Mouse (Mus musculus): ENCODE measurements at regions not wholly inside any gene's neighbourhood (a gene's known extent, or its start where the extent isn't known, plus 50 kb on each side); places are given as distances from the start of the nearest gene placed in this dataset.

DNA sequence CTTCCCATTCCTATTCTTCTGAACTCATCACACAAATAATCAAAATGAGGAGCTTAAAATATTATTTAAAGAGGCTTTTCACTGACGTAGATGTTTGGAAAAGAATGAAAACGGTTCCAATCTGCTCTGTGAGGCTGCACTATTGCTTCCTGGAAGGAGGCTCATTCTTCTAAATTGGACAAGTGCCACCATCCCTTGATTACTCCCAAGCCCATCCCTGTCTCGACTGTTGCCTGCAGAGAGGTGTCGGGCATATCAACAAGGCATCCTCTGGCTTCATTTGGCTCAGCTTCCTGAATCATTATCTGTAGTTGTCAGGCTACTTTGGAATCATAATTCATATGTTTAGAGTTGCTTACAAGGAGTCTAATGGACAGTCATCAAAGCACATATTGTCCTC lies 425.3 kb downstream of the Irx1 start:
- Histone ChIP-seq H3K4me2 (ENCODE audit: insufficient read depth, low read depth, poor library complexity, severe bottlenecking) (no peak overlapping the region), H3K36me3 (replicated peaks in 1 of 2; ENCODE audit: control insufficient read depth in 1 of 2, insufficient read depth in 1 of 2, low read length in 1 of 2) (no peaks in the 10 kb centered on the region), H3K4me3 (replicated peaks in 1 of 3; ENCODE audit: low read depth in 2 of 3, low read length in 2 of 3, poor library complexity in 1 of 3) (no peak overlapping the region), H3K4me1 (ENCODE audit: control insufficient read depth in 1 of 2, insufficient read depth in 2 of 2) (no peaks in the 10 kb centered on the region), H3K27ac (ENCODE audit: insufficient read depth, low read depth) (no peak overlapping the region), H3K79me2 (replicated peaks; ENCODE audit: control insufficient read depth, extremely low read depth, insufficient read depth, poor library complexity, severe bottlenecking) (no peaks in the 10 kb centered on the region), H3K9me3 (replicated peaks; ENCODE audit: low read length) (no peaks in the 10 kb centered on the region), H3K27me3 (replicated peaks) (no peaks in the 10 kb centered on the region), H3K9ac (ENCODE audit: insufficient read depth, low read depth) (no peak overlapping the region)
- in situ Hi-C loops (cut with MboI; ENCODE audit: low pct_ligation_motif_present, low pct_unique_long_range_greater_than_20kb, low sequenced_read_pairs) (no loop called here), dilution Hi-C loops (cut with MboI; ENCODE audit: extremely low pct_ligation_motif_present, extremely low pct_unique_long_range_greater_than_20kb, low sequenced_read_pairs) (no loop called here)
- no peak for DNase-seq (ENCODE audit: extremely low read depth)
- no peak for TF ChIP-seq RAD21 (IDR thresholded peaks at IDR 0.05; ENCODE audit: low read depth, low read length)
- no peak for TF ChIP-seq IRF4 (IDR thresholded peaks at IDR 0.05; ENCODE audit: low read depth, low read length)
- TF ChIP-seq HCFC1 (IDR thresholded peaks at IDR 0.05; ENCODE audit: low read depth, low read length), result no peak
- no peak for TF ChIP-seq E2F4 (IDR thresholded peaks at IDR 0.05; ENCODE audit: insufficient replicate concordance, low read depth, low read length)
- TF ChIP-seq USF2 (conservative IDR thresholded peaks at IDR 0.05; ENCODE audit: low read depth, low read length), result no peak
- TF ChIP-seq TCF12 (IDR thresholded peaks at IDR 0.05; ENCODE audit: low read depth, low read length), result no peak
- no peak for TF ChIP-seq MEF2A (IDR thresholded peaks at IDR 0.05; ENCODE audit: borderline replicate concordance, low read depth, low read length)
- TF ChIP-seq POLR2AphosphoS2 (IDR thresholded peaks at IDR 0.05; ENCODE audit: low read depth, low read length), result no peak
- TF ChIP-seq NELFE (IDR thresholded peaks at IDR 0.05; ENCODE audit: low read depth, low read length), result no peak
- no peak for TF ChIP-seq RCOR1 (conservative IDR thresholded peaks at IDR 0.05; ENCODE audit: low read depth, low read length)
- no peak for TF ChIP-seq TBP (conservative IDR thresholded peaks at IDR 0.05; ENCODE audit: low read depth, low read length)
- TF ChIP-seq PAX5 (IDR thresholded peaks at IDR 0.05; ENCODE audit: low read length), result no peak
- no peak for TF ChIP-seq JUN (IDR thresholded peaks at IDR 0.05; ENCODE audit: insufficient read depth, low read depth, low read length)
- no peak for TF ChIP-seq JUND (conservative IDR thresholded peaks at IDR 0.05; ENCODE audit: low read depth, low read length)

DNA sequence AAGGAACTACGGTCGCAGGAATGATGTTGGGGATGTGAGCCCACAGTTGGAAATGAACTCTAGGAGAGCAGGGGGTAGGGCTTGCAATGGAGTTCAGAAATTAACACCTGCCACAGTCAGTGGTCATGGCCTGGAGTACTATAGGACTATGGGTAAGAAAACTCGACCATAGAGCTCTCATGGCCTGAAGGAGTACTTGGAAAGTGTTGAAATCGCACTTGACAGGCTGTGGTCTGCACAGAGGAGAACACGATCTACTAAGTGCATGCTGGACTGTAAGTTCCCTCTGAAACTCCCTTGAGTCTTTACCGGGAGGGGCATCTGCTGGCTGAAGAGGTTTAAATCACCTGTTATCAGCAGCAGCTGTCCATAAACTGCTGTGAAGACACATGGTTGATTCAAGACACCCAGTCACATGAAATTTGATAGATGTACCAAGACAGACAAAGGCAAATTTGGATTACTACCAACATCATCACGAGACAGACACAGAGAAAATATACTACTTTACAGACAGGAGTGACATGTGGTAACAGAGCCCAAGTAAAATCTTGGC lies 430.6 kb downstream of the Irx1 start:
- no peak overlapping the region for H3K9ac ChIP-seq (ENCODE audit: insufficient read depth, low read depth)
- dilution Hi-C loops (cut with MboI; ENCODE audit: extremely low pct_ligation_motif_present, extremely low pct_unique_long_range_greater_than_20kb, low sequenced_read_pairs), result no loop called here
- H3K79me2 ChIP-seq (replicated peaks; ENCODE audit: control insufficient read depth, extremely low read depth, insufficient read depth, poor library complexity, severe bottlenecking), result no peaks in the 10 kb centered on the region
- no peak overlapping the region for H3K27ac ChIP-seq (ENCODE audit: insufficient read depth, low read depth)
- no peaks in the 10 kb centered on the region for H3K9me3 ChIP-seq (replicated peaks; ENCODE audit: low read length)
- H3K4me2 ChIP-seq (ENCODE audit: insufficient read depth, low read depth, poor library complexity, severe bottlenecking), result no peak overlapping the region
- in situ Hi-C loops (cut with MboI; ENCODE audit: low pct_ligation_motif_present, low pct_unique_long_range_greater_than_20kb, low sequenced_read_pairs), result no loop called here
- no peak overlapping the region for H3K4me3 ChIP-seq (replicated peaks in 1 of 3; ENCODE audit: low read depth in 2 of 3, low read length in 2 of 3, poor library complexity in 1 of 3)
- no peak for DNase-seq (ENCODE audit: extremely low read depth)
- peaks cover 0 to 4% of the 10 kb centered on the region in 2 experiments; a peak in 1 of 4 replicates for H3K4me1 ChIP-seq (ENCODE audit: control insufficient read depth in 1 of 2, insufficient read depth in 2 of 2)
- H3K27me3 ChIP-seq (replicated peaks), result no peaks in the 10 kb centered on the region
- TF ChIP-seq TCF12 (IDR thresholded peaks at IDR 0.05; ENCODE audit: low read depth, low read length) (no peak), NRF1 (IDR thresholded peaks at IDR 0.05; ENCODE audit: low read depth, low read length) (no peak), JUND (conservative IDR thresholded peaks at IDR 0.05; ENCODE audit: low read depth, low read length) (no peak), CTCF (conservative IDR thresholded peaks at IDR 0.05 in 1 of 2, IDR thresholded peaks at IDR 0.05 in 1 of 2; ENCODE audit: low read depth in 2 of 2, low read length in 2 of 2) (no peak), ETS1 (conservative IDR thresholded peaks at IDR 0.05; ENCODE audit: low read depth, low read length) (no peak), RCOR1 (conservative IDR thresholded peaks at IDR 0.05; ENCODE audit: low read depth, low read length) (no peak), EP300 (IDR thresholded peaks at IDR 0.05; ENCODE audit: low read length) (no peak), USF1 (IDR thresholded peaks at IDR 0.05; ENCODE audit: low read depth, low read length) (no peak), MEF2A (IDR thresholded peaks at IDR 0.05; ENCODE audit: borderline replicate concordance, low read depth, low read length) (no peak), CHD2 (IDR thresholded peaks at IDR 0.05; ENCODE audit: low read length) (no peak), MYC (IDR thresholded peaks at IDR 0.05; ENCODE audit: low read depth, low read length) (no peak), POLR2AphosphoS2 (IDR thresholded peaks at IDR 0.05; ENCODE audit: low read depth, low read length) (no peak), RAD21 (IDR thresholded peaks at IDR 0.05; ENCODE audit: low read depth, low read length) (no peak; the same call in none of the 2 replicates), KAT2A (IDR thresholded peaks at IDR 0.05; ENCODE audit: insufficient replicate concordance, low read length) (no peak)
- no peaks in the 10 kb centered on the region for H3K36me3 ChIP-seq (replicated peaks in 1 of 2; ENCODE audit: control insufficient read depth in 1 of 2, insufficient read depth in 1 of 2, low read length in 1 of 2)

Data from CH12.LX (cell line).